Mouse (Mus musculus) MEL (cell line): ENCODE measurements at regions not wholly inside any gene's neighbourhood (a gene's known extent, or its start where the extent isn't known, plus 50 kb on each side); places are given as distances from the start of the nearest gene placed in this dataset.

Source experiments
- DNase-seq: peaks from one replicate; pipeline ENCODE4 v3.0.0; 2011; ENCODE audit warnings: low read depth, low spot score
- H3K27ac ChIP-seq: 2 replicates; pipeline ENCODE4 v1.5.1; 2012; ENCODE audit warnings: low read depth, mild to moderate bottlenecking, control low read depth, low read length, moderate library complexity; ENCODE audit not compliant: control insufficient read depth
- H3K27me3 ChIP-seq, 2 experiments: fragments of 150-350 bp in 1 of 2; sonication (generic) in 1 of 2; 2 replicates each; pipeline ENCODE4 v1.6.1; 2012; ENCODE audit warnings: low read length in 2 of 2, mild to moderate bottlenecking in 2 of 2, improper control_type of control experiment in 1 of 2, moderate library complexity in 1 of 2; ENCODE audit not compliant: insufficient read depth in 2 of 2, control insufficient read depth in 1 of 2
- H3K36me3 ChIP-seq, 2 experiments: 2 replicates each; pipeline ENCODE4 v1.6.1; 2012 to 2014; ENCODE audit warnings: low read length in 2 of 2, improper control_type of control experiment in 1 of 2, inconsistent platforms in 1 of 2, mild to moderate bottlenecking in 1 of 2; ENCODE audit not compliant: insufficient read depth in 2 of 2, control insufficient read depth in 1 of 2
- H3K4me1 ChIP-seq, 2 experiments: fragments of 150-350 bp in 1 of 2; sonication (generic) in 1 of 2; 2 replicates each; pipeline ENCODE4 v1.6.1; 2012; ENCODE audit warnings: low read length in 2 of 2, improper control_type of control experiment in 1 of 2, mild to moderate bottlenecking in 1 of 2; ENCODE audit not compliant: insufficient read depth in 2 of 2, control insufficient read depth in 1 of 2
- H3K4me3 ChIP-seq, 2 experiments: fragments of 150-350 bp in 1 of 2; sonication (generic) in 1 of 2; 2 replicates each; pipeline ENCODE4 v1.5.1; 2012; ENCODE audit warnings: low read depth in 2 of 2, low read length in 2 of 2, mild to moderate bottlenecking in 2 of 2, moderate library complexity in 2 of 2, control low read depth in 1 of 2, improper control_type of control experiment in 1 of 2; ENCODE audit not compliant: control insufficient read depth in 1 of 2, insufficient read depth in 1 of 2
- H3K79me2 ChIP-seq: 2 replicates; pipeline ENCODE4 v1.6.1; 2012; ENCODE audit warnings: mild to moderate bottlenecking, low read length, moderate library complexity; ENCODE audit not compliant: control insufficient read depth, poor library complexity, insufficient read depth
- H3K9ac ChIP-seq: 2 replicates; pipeline ENCODE4 v1.6.1; 2012; ENCODE audit warnings: low read depth, mild to moderate bottlenecking, control low read depth, low read length, moderate library complexity; ENCODE audit not compliant: control insufficient read depth, poor library complexity, severe bottlenecking
- H3K9me3 ChIP-seq: fragments of 150-350 bp; sonication (generic); replicated peaks from 2 replicates; pipeline ENCODE4 v1.6.1; 2012; ENCODE audit warnings: mild to moderate bottlenecking, low read length, improper control_type of control experiment, moderate library complexity; ENCODE audit not compliant: insufficient read depth
- CHD1 ChIP-seq: IDR thresholded peaks from 2 replicates; pipeline ENCODE4 v1.6.1; 2012; ENCODE audit warnings: low read depth, mild to moderate bottlenecking, inconsistent platforms, low read length, improper control_type of control experiment
- CTCF ChIP-seq, 3 experiments: IDR thresholded peaks in 2 of 3; conservative IDR thresholded peaks in 1 of 3; 2 replicates each; pipeline ENCODE4 v1.5.1; 2011 to 2012; ENCODE audit warnings: low read length in 3 of 3, low read depth in 2 of 3, mild to moderate bottlenecking in 2 of 3, improper control_type of control experiment in 1 of 3, inconsistent platforms in 1 of 3, mixed read lengths in 1 of 3, moderate library complexity in 1 of 3; ENCODE audit not compliant: control insufficient read depth in 1 of 3, insufficient read depth in 1 of 3, poor library complexity in 1 of 3, severe bottlenecking in 1 of 3
- E2F4 ChIP-seq: IDR thresholded peaks from 2 replicates; pipeline ENCODE4 v1.6.1; 2011; ENCODE audit warnings: low read depth, low read length, improper control_type of control experiment, borderline replicate concordance
- ELF1 ChIP-seq: IDR thresholded peaks from 2 replicates; pipeline ENCODE4 v1.6.1; 2014; ENCODE audit warnings: low read depth, mild to moderate bottlenecking, inconsistent platforms, low read length, improper control_type of control experiment, moderate library complexity
- ETS1 ChIP-seq: IDR thresholded peaks from 2 replicates; pipeline ENCODE4 v1.6.1; 2012; ENCODE audit warnings: low read depth, mild to moderate bottlenecking, inconsistent platforms, low read length, improper control_type of control experiment, moderate library complexity
- GATA1 ChIP-seq: IDR thresholded peaks from 2 replicates; pipeline ENCODE4 v1.6.1; 2011; ENCODE audit warnings: low read depth, low read length, improper control_type of control experiment
- HCFC1 ChIP-seq: IDR thresholded peaks from 2 replicates; pipeline ENCODE4 v1.6.1; 2012; ENCODE audit warnings: low read depth, mild to moderate bottlenecking, inconsistent platforms, low read length, improper control_type of control experiment, moderate library complexity
- JUND ChIP-seq: IDR thresholded peaks from 2 replicates; pipeline ENCODE4 v1.6.1; 2011; ENCODE audit warnings: low read depth, mild to moderate bottlenecking, improper control_type of control experiment, low read length
- KAT2A ChIP-seq: conservative IDR thresholded peaks from 2 replicates; pipeline ENCODE4 v1.6.1; 2012; ENCODE audit warnings: low read depth, low read length, improper control_type of control experiment, inconsistent platforms
- MAX ChIP-seq: IDR thresholded peaks from 2 replicates; pipeline ENCODE4 v1.6.1; 2011; ENCODE audit warnings: low read length, improper control_type of control experiment
- MAZ ChIP-seq: IDR thresholded peaks from 2 replicates; pipeline ENCODE4 v1.6.1; 2012; ENCODE audit warnings: low read depth, mild to moderate bottlenecking, inconsistent platforms, low read length, improper control_type of control experiment
- MYC ChIP-seq: IDR thresholded peaks from 2 replicates; pipeline ENCODE4 v1.6.1; 2011; ENCODE audit warnings: low read depth, mild to moderate bottlenecking, low read length, improper control_type of control experiment, moderate library complexity
- NELFE ChIP-seq: IDR thresholded peaks from 2 replicates; pipeline ENCODE4 v1.6.1; 2011; ENCODE audit warnings: low read depth, low read length, improper control_type of control experiment
- POLR2A ChIP-seq, 2 experiments: IDR thresholded peaks; 2 replicates each; pipeline ENCODE4 v1.6.1; 2011 to 2012; ENCODE audit warnings: low read length in 2 of 2, mild to moderate bottlenecking in 2 of 2, control low read depth in 1 of 2, improper control_type of control experiment in 1 of 2, low read depth in 1 of 2, moderate library complexity in 1 of 2; ENCODE audit not compliant: control insufficient read depth in 1 of 2, insufficient read depth in 1 of 2, poor library complexity in 1 of 2
- POLR2AphosphoS5 ChIP-seq: IDR thresholded peaks from 2 replicates; pipeline ENCODE4 v1.6.1; 2012; ENCODE audit warnings: low read depth, borderline replicate concordance, mild to moderate bottlenecking, inconsistent platforms, low read length, moderate library complexity, mixed read lengths
- RAD21 ChIP-seq: IDR thresholded peaks from 2 replicates; pipeline ENCODE4 v1.6.1; 2011; ENCODE audit warnings: mild to moderate bottlenecking, low read depth, low read length, improper control_type of control experiment
- SMC3 ChIP-seq: IDR thresholded peaks from 2 replicates; pipeline ENCODE4 v1.6.1; 2011; ENCODE audit warnings: low read depth, low read length, improper control_type of control experiment
- TAL1 ChIP-seq: IDR thresholded peaks from 2 replicates; pipeline ENCODE4 v1.6.1; 2012; ENCODE audit warnings: mild to moderate bottlenecking, inconsistent platforms, low read length, moderate library complexity, mixed read lengths
- USF1 ChIP-seq: IDR thresholded peaks from 2 replicates; pipeline ENCODE4 v1.6.1; 2014; ENCODE audit warnings: low read depth, mild to moderate bottlenecking, inconsistent platforms, low read length, improper control_type of control experiment, moderate library complexity
- USF2 ChIP-seq, 2 experiments: IDR thresholded peaks; 2 replicates each; pipeline ENCODE4 v1.6.1; 2011 to 2012; ENCODE audit warnings: improper control_type of control experiment in 2 of 2, low read length in 2 of 2, borderline replicate concordance in 1 of 2, inconsistent platforms in 1 of 2, low read depth in 1 of 2, mild to moderate bottlenecking in 1 of 2; ENCODE audit not compliant: insufficient read depth in 1 of 2
- ZMIZ1 ChIP-seq: IDR thresholded peaks from 2 replicates; pipeline ENCODE4 v1.6.1; 2012; ENCODE audit warnings: low read depth, mild to moderate bottlenecking, inconsistent platforms, low read length, improper control_type of control experiment, moderate library complexity

GRCm38 (mm10) chr19:21144659-21145283 lies 127.3 kb upstream of the Zfand5 start:
- Histone ChIP-seq H3K4me3 (no peak overlapping the region; a peak in 1 of 4 replicates), H3K9ac (no peak overlapping the region), H3K27ac (no peak overlapping the region), H3K27me3 (no peaks in the 10 kb centered on the region; a peak in 1 of 4 replicates), H3K9me3 (no peaks in the 10 kb centered on the region), H3K4me1 (0 out of 4 replicates have a peak, but pooled peaks cover 0 to 2% of the 10 kb centered on the region in 2 experiments), H3K36me3 (no peaks in the 10 kb centered on the region), H3K79me2 (no peaks in the 10 kb centered on the region)
- DNase-seq, result peak; percentile 26
- TF ChIP-seq CHD1 (no peak), SMC3 (no peak), E2F4 (no peak), ELF1 (peak; percentile 49; the same call in 1 of the 2 replicates), MYC (no peak), KAT2A (no peak)

DNA sequence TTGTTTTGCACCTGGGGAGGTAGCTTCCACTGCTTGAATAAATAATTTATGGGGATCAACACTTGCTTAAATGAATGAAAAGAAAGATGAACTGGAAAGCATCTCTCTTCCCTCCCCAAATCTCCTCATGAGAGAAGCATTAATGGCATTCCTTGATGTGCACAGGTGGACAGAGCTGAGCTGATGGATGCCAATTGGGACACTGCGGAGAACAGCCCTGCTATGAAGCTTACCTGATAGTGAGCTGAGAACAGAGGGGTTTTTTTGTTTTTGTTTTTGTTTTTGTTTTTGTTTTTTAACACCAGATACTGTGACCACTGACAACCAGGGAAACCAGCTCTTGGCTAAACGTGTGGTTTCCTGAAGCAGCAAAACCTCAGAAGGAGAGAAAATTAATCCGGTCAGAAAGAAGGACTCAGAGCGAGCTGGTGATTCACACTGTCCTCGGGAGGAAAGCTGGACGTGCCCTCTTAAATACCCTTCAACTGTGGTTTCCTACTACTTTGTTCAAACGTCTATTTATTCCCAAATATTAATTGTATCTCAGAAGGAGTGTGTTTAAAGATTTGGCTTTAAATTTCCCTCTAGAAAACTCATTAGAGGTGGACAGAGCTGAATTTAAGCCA lies 128.0 kb upstream of the Zfand5 start:
- TF ChIP-seq ETS1 (no peak), USF1 (no peak), NELFE (no peak), ELF1 (no peak), MAZ (no peak), MYC (no peak), JUND (no peak), ZMIZ1 (no peak), POLR2A (IDR thresholded peaks at IDR 0.05; ENCODE audit: control insufficient read depth in 1 of 2, insufficient read depth in 1 of 2, low read depth in 1 of 2, low read length in 2 of 2, poor library complexity in 1 of 2) (no peak), KAT2A (no peak), HCFC1 (no peak), POLR2AphosphoS5 (no peak), RAD21 (no peak), GATA1 (no peak), TAL1 (no peak), USF2 (IDR thresholded peaks at IDR 0.05; ENCODE audit: borderline replicate concordance in 1 of 2, insufficient read depth in 1 of 2, low read depth in 1 of 2, low read length in 2 of 2) (no peak), SMC3 (no peak), MAX (no peak), CTCF (IDR thresholded peaks at IDR 0.05 in 2 of 3, conservative IDR thresholded peaks at IDR 0.05 in 1 of 3; ENCODE audit: control insufficient read depth in 1 of 3, insufficient read depth in 1 of 3, low read depth in 2 of 3, low read length in 3 of 3, poor library complexity in 1 of 3, severe bottlenecking in 1 of 3) (no peak)
- Histone ChIP-seq H3K36me3 (no peaks in the 10 kb centered on the region), H3K27ac (no peak overlapping the region), H3K27me3 (no peaks in the 10 kb centered on the region; a peak in 1 of 4 replicates), H3K9me3 (no peaks in the 10 kb centered on the region), H3K4me1 (0 out of 4 replicates have a peak, but pooled peaks cover 0 to 2% of the 10 kb centered on the region in 2 experiments), H3K79me2 (no peaks in the 10 kb centered on the region), H3K9ac (no peak overlapping the region), H3K4me3 (no peak overlapping the region)
- no peak for DNase-seq
